Mouse (Mus musculus): ENCODE data around the gene Dync1li2.

Dync1li2 gene

GRCm38 (mm10) chr8:104442299-104443124 lies at the start of gene Dync1li2:
TSS of gene Dync1li2 (minus strand) at chr8:104443047.
- DNase-seq (ENCODE audit: low read depth, low spot score) = peak; percentile 79

DNA sequence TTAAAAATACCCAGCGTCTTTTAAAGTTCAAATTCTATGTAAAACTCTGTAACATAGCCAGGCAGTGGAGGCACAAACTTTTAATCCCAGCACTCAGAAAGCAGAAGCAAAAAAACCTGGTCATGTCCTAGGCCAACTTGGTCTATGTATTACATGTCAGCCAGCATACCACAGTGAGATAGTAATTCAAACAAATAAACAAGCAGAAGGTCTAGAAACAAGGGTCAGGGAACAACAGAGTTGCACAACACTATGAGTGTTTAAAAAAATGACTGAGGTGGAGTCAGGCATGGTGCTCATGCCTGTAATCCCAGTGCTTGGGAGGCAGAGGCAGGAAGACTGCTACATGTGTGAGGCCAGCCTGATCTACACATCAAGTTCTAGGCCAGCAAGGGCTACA lies 36.2 kb upstream of the Dync1li2 start:
- DNase-seq (ENCODE audit: low read depth, low spot score) = no peak

- DNase-seq (ENCODE audit: low read depth, low spot score) = no peak
Observed at GRCm38 (mm10) chr8:104472465-104472864, 29.6 kb upstream of the Dync1li2 start.

GRCm38 (mm10) chr8:104467463-104467862 lies 24.6 kb upstream of the Dync1li2 start:
- DNase-seq (ENCODE audit: low read depth, low spot score) = no peak

DNA sequence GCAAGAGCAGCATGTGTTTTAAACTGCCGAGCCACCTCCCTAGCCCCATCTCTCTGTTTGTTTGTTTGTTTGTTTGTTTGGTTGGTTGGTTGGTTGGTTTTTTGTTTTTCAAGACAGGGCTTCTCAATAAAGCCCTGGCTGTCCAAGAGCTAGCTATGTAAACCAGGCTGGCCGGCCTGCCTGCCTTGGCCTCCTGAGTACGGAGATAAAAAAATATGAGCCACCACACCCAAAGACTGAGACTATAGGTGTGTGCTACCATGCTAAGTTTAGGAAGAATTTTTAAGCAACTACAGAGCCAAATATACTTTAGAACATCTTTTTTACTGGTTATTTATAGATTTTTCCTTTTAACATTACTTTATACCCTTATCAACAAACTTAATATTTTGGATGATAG lies 9.3 kb upstream of the Dync1li2 start:
- no peak for DNase-seq (ENCODE audit: low read depth, low spot score)

- DNase-seq (ENCODE audit: low read depth, low spot score) = no peak
Observed at GRCm38 (mm10) chr8:104448796-104449195, 5.9 kb upstream of the Dync1li2 start.

DNA sequence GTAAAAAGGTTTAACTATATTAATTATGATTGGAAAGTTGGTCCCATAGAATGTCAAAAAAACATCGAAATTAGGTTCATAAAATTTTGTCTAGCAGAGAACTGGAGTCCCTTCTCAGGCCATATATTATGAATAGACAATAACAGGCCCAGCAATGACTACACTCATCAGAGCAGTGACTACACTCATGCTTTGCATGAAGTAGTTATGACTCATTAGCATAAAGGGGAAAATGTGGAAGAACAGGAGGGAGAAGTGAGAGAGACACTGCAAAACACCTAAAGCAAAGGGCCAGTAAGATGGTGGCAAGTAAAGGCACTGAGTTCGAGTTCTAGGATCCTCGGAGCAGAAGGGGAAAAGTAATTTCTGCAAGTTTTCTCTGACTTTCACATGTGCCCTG lies 3.2 kb upstream of the Dync1li2 start:
- no peak for DNase-seq (ENCODE audit: low read depth, low spot score)

- no peak for DNase-seq (ENCODE audit: low read depth, low spot score)
Observed at GRCm38 (mm10) chr8:104445248-104445647, 2.4 kb upstream of the Dync1li2 start.

- no peak for DNase-seq (ENCODE audit: low read depth, low spot score)
Observed at GRCm38 (mm10) chr8:104443125-104443679, 355 bp upstream of the Dync1li2 start.

DNA sequence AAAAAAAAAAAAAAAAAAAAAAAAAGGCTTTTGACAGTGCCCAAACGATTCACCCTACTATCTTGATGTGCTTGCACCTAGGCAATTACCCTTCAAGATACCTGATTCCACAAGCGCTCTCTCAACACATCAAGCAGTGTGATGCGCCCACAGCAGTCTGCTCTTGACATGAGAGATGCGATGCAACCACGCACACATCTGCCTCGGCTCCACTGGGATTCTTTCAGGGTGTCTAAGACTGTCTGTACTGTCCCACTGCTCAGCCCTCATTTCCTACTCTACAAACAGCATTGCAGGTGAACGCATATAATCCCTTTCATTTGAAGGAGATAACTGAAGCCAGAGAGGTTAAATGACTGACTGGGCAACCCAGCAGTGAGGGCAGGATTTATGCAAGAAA lies 1.2 kb downstream of the Dync1li2 start:
- no peak for DNase-seq (ENCODE audit: low read depth, low spot score)

DNA sequence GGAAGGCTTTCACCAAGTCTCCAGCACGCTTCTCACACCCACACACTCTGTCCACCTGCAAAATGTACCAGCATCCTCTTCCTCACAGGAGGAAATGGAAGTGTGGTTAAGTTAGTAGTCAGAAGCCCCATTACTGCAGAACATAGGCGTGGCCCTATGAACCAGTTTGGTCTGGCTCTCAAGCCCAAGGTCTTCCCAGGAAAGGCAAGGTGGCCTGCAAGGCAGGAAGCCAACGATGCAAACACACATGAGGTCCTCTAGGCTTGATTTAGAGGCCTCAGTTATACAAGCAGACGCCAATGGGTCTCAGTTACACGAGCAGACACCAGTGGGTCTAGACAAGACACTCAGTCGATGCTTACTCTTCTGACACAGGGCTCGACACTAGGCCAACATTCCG lies 3.4 kb downstream of the Dync1li2 start:
- no peak for DNase-seq (ENCODE audit: low read depth, low spot score)

GRCm38 (mm10) chr8:104437494-104438135 lies 5.2 kb downstream of the Dync1li2 start:
- no peak for DNase-seq (ENCODE audit: low read depth, low spot score)

DNA sequence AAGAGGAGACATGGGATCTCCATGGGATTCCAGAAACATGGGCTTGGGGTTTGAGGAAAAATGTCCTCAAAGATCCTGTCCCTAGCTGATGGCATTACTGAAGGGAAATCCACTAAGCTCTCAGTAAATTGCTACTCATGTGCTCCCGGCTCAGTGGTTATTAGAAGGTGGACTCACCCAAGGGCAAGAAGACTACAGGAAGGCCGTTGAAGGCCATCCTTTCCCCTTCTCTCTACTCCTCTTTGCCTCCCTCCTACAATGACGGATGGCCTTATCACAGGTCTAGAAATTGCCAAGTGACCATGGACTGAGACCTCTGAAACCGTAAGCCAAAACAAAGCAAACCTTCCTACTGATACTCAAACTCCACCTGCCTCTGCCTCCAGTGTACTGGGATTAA lies 6.3 kb downstream of the Dync1li2 start:
- DNase-seq (ENCODE audit: low read depth, low spot score) = no peak

DNA sequence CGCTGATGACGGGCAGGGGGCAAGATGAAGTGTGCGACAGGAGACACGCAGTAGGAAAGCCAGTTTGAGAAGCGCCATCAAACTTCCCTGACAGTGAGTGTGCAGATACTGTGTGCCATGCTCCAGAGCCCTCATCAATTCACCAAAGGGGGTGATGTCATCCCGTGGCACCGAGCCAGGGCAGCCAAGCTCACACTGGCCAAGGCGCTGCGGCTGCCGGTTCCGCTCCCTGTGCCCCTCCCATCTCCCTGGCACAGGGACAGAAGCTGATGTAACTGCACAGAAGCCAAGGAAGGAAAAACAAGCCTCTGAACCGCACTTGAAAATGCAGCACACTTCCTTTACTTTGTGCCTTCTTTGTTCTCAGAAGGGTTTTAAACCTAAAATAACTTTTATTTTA lies 6.8 kb downstream of the Dync1li2 start:
- peak; percentile 97 for DNase-seq (ENCODE audit: low read depth, low spot score)

GRCm38 (mm10) chr8:104434826-104435354 lies 8.0 kb downstream of the Dync1li2 start:
- no peak for DNase-seq (ENCODE audit: low read depth, low spot score)

- no peak for DNase-seq (ENCODE audit: low read depth, low spot score)
Observed at GRCm38 (mm10) chr8:104434275-104434674, 8.6 kb downstream of the Dync1li2 start.

DNA sequence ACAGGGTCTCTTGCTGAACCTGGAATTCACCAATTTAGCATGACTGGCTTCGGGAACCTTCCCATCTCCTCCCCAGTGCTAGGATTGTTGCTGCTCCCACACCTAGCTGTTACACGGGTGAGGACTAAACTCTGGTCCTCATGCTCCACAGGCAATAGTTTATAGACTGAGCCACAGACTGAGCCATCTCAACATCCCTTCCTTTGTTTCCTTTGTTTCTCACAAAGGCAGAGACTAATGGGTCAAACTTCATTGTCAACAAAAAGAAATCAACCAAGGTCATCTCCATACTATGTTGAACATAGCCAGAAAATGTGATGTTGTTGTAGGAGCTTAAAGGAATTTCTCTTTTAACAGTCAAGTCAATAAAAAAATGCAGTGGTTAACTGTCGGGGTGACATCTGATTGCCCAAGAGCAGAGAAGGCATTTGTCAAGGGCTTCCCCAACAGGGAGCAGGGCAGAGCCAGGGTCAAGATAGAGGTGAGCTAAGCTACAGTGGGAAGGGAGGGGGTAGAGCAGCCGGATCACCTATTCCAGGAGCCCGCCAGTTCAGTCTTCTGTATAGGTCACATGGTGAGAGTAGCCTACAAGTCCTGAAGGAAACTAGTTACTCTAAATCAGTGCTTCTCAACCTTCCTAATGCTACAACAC lies 9.5 kb downstream of the Dync1li2 start:
- no peak for DNase-seq (ENCODE audit: low read depth, low spot score)

GRCm38 (mm10) chr8:104432656-104433055 lies 10.2 kb downstream of the Dync1li2 start:
- DNase-seq (ENCODE audit: low read depth, low spot score) = no peak

- no peak for DNase-seq (ENCODE audit: low read depth, low spot score)
Observed at GRCm38 (mm10) chr8:104430230-104430629, 12.6 kb downstream of the Dync1li2 start.

DNA sequence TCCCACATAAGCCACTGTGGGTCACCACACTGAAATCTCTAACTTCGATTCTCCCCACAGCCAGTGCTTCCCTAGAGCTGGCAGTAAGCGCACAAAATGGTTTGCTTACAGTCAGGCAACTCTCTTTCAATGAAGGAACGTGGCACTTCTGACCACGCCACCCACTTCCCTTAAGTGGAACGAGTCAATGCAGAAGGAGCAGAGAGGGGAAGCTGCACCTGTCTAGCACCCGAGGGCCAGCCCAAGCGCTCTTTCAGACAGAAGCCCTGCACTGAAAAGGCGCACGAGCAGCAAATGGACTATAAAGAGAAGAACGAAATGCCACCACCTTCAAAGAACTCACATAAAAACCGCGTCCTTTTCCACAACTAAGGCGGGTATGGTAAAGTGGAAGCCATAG lies 15.1 kb downstream of the Dync1li2 start:
- no peak for DNase-seq (ENCODE audit: low read depth, low spot score)

GRCm38 (mm10) chr8:104422313-104422712 lies 20.5 kb downstream of the Dync1li2 start:
- no peak for DNase-seq (ENCODE audit: low read depth, low spot score)

- no peak for DNase-seq (ENCODE audit: low read depth, low spot score)
Observed at GRCm38 (mm10) chr8:104416022-104416421, 26.8 kb downstream of the Dync1li2 start.
